13 mouse cellular contexts compared by ENCODE assay signal in the genomic region with DNA sequence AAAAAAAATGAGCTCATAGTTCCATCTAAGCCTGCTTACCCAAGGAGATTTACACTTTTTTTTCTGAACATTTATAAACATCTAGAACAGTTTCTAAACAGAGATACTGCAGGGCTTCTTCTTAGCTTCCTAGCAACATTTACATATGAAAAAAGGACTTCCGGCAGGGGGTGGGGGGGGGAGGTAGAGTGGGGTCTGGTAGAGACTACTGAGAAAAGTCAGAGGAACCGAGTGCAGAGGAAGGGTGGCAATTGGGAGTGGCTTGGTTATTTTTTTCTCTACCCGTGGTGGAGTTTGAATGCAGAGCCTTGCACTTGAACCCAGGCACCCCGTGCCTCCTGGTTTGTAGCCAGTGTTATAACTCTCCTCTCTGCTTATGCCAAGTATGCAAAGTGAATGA. TPM values are rescaled to one million over a fixed set of nuclear protein-coding genes. Genes with fewer than 3 reads are reported as not detected.
DNase-seq lines count a peak whose midpoint lies in the region; ATAC-seq and TF ChIP-seq lines count a peak whose summit lies in the region.
"Had no signal": no experiment of that assay in that cellular context is flagged by ENCODE, and none has a peak within 500 bp of the region (broad histone marks: within the 10 kb centered on the region; RNA-seq: fewer than 3 reads in every experiment).

No protein-coding gene starts in this region.

- H3K9me3 ChIP-seq in intestine, embryonic 16.5 days (ENCODE audit: control insufficient read depth, low read length): no peaks in the 10 kb centered on the region
- no peaks in the 10 kb centered on the region for H3K9me3 ChIP-seq in intestine, postnatal 0 days (ENCODE audit: control insufficient read depth)
- no peaks in the 10 kb centered on the region for H3K9me3 ChIP-seq in hindbrain, embryonic 12.5 days (replicated peaks)
- H3K9me3 ChIP-seq: intestine, embryonic 15.5 days; limb, embryonic 12.5 days; lung, embryonic 15.5 days had no signal

- H3K27me3 ChIP-seq in intestine, embryonic 16.5 days (replicated peaks; ENCODE audit: control insufficient read depth, insufficient read depth, low read length): no peaks in the 10 kb centered on the region
- no peaks in the 10 kb centered on the region for H3K27me3 ChIP-seq in intestine, postnatal 0 days (replicated peaks; ENCODE audit: control insufficient read depth, insufficient read depth, low read length)
- H3K27me3 ChIP-seq in hindbrain, embryonic 12.5 days: no peaks in the 10 kb centered on the region
- H3K27me3 ChIP-seq: intestine, embryonic 15.5 days; limb, embryonic 12.5 days; lung, embryonic 15.5 days had no signal

- peak; percentile 81 for DNase-seq in R1 (ENCODE audit: low read depth, low spot score)
- DNase-seq in thymus, postnatal 25 days: peak; percentile 44
- DNase-seq in urinary bladder, postnatal 25 days (ENCODE audit: low spot score): no peak
- DNase-seq in ovary, postnatal 14 days (ENCODE audit: low spot score): no peak
- DNase-seq: midbrain, embryonic 14.5 days; right cerebral cortex, postnatal 14 days had no signal

- no peak for ATAC-seq in intestine, embryonic 16.5 days
- ATAC-seq in intestine, postnatal 0 days: no peak
- peak; percentile 36; the same call in 1 of the 2 replicates for ATAC-seq in monocyte, adult 5-6 weeks (replicated peaks; ENCODE audit: insufficient number of reproducible peaks, low FRiP score, low TSS enrichment, poor library complexity, severe bottlenecking)
- no peak for ATAC-seq in hindbrain, embryonic 12.5 days (ENCODE audit: low FRiP score)

- no peak overlapping the region for H3K4me3 ChIP-seq in intestine, embryonic 16.5 days (ENCODE audit: low read length)
- H3K4me3 ChIP-seq in intestine, postnatal 0 days (ENCODE audit: low read depth, low read length): no peak overlapping the region
- H3K4me3 ChIP-seq in hindbrain, embryonic 12.5 days: no peak overlapping the region
- H3K4me3 ChIP-seq: intestine, embryonic 15.5 days; limb, embryonic 12.5 days; lung, embryonic 15.5 days had no signal

- H3K4me2 ChIP-seq in intestine, embryonic 16.5 days (ENCODE audit: low read depth, low read length): no peak overlapping the region
- no peak overlapping the region for H3K4me2 ChIP-seq in intestine, postnatal 0 days (replicated peaks; ENCODE audit: low read depth)
- no peak overlapping the region for H3K4me2 ChIP-seq in hindbrain, embryonic 12.5 days (replicated peaks)
- H3K4me2 ChIP-seq: intestine, embryonic 15.5 days; limb, embryonic 12.5 days; lung, embryonic 15.5 days had no signal

- no peaks in the 10 kb centered on the region; the same call in 1 of the 2 replicates for H3K4me1 ChIP-seq in intestine, embryonic 16.5 days (ENCODE audit: control insufficient read depth, insufficient read depth, low read length)
- 0 out of 2 replicates have a peak, but pooled peaks cover 6% of the 10 kb centered on the region for H3K4me1 ChIP-seq in intestine, postnatal 0 days (replicated peaks; ENCODE audit: control insufficient read depth, insufficient read depth, low read length)
- H3K4me1 ChIP-seq in hindbrain, embryonic 12.5 days: peaks cover 3% of the 10 kb centered on the region; the same call in 1 of the 2 replicates
- H3K4me1 ChIP-seq: limb, embryonic 12.5 days had no signal

- H3K36me3 ChIP-seq in intestine, embryonic 16.5 days (ENCODE audit: control insufficient read depth, insufficient read depth, low read length): no peaks in the 10 kb centered on the region
- no peaks in the 10 kb centered on the region for H3K36me3 ChIP-seq in intestine, postnatal 0 days (ENCODE audit: control insufficient read depth, insufficient read depth)
- no peaks in the 10 kb centered on the region for H3K36me3 ChIP-seq in hindbrain, embryonic 12.5 days
- H3K36me3 ChIP-seq: intestine, embryonic 15.5 days; limb, embryonic 12.5 days; lung, embryonic 15.5 days had no signal

- no peak for TF ChIP-seq CTCF in intestine, postnatal 0 days (IDR thresholded peaks at IDR 0.05; ENCODE audit: low read depth)

- H3K27ac ChIP-seq in intestine, embryonic 16.5 days (ENCODE audit: low read length): 0 out of 2 replicates have a peak overlapping the region, but pooled peaks have one; percentile 4
- H3K27ac ChIP-seq in intestine, postnatal 0 days (ENCODE audit: low read depth, low read length): no peak overlapping the region
- no peak overlapping the region for H3K27ac ChIP-seq in hindbrain, embryonic 12.5 days
- H3K27ac ChIP-seq: intestine, embryonic 15.5 days; limb, embryonic 12.5 days; lung, embryonic 15.5 days had no signal

- no peak overlapping the region for H3K9ac ChIP-seq in intestine, embryonic 16.5 days (ENCODE audit: low read depth, low read length)
- no peak overlapping the region for H3K9ac ChIP-seq in intestine, postnatal 0 days (ENCODE audit: low read depth, low read length)
- H3K9ac ChIP-seq in hindbrain, embryonic 12.5 days: no peak overlapping the region
- H3K9ac ChIP-seq: intestine, embryonic 15.5 days; limb, embryonic 12.5 days; lung, embryonic 15.5 days had no signal

- WGBS in intestine, embryonic 16.5 days: 26% methylated on average over 4 of the region's 4 CpGs
- 42% methylated on average over 4 of the region's 4 CpGs for WGBS in intestine, postnatal 0 days
- WGBS in hindbrain, embryonic 12.5 days: 11% methylated on average over 4 of the region's 4 CpGs

RNA-seq across cellular contexts. Expression of gene Slamf9, which starts 19.7 kb away (rescaled TPM):
- 1.6 and 2.3 TPM in 2 replicates for polyA plus RNA-seq in intestine, embryonic 16.5 days (2015; fragmentation: Nextera tagmentation; extraction: Ambion mirVana)
- 1.8 and 2.1 TPM in 2 replicates for polyA plus RNA-seq in intestine, postnatal 0 days (2015; fragmentation: Nextera tagmentation; extraction: Ambion mirVana)
- 17.0 to 25.6 TPM (median 21.4 TPM) in 3 replicates for total RNA-seq in monocyte, adult 5-6 weeks (2017)
- 0.27 and 0.40 TPM in 2 replicates for polyA plus RNA-seq in hindbrain, embryonic 12.5 days (2016; fragmentation: Nextera tagmentation; extraction: Ambion mirVana)
- polyA plus RNA-seq: midbrain, embryonic 14.5 days had no signal

RNA-seq across cellular contexts. Expression of gene Igsf9, which starts 26.2 kb away (rescaled TPM):
- polyA plus RNA-seq in intestine, embryonic 16.5 days (2015; fragmentation: Nextera tagmentation; extraction: Ambion mirVana): 109 and 110 TPM in 2 replicates
- 73.4 and 93.7 TPM in 2 replicates for polyA plus RNA-seq in intestine, postnatal 0 days (2015; fragmentation: Nextera tagmentation; extraction: Ambion mirVana)
- 1.1 to 6.0 TPM (median 1.2 TPM) in 3 replicates for total RNA-seq in monocyte, adult 5-6 weeks (2017)
- polyA plus RNA-seq in hindbrain, embryonic 12.5 days (2016; fragmentation: Nextera tagmentation; extraction: Ambion mirVana): 69.9 and 82.2 TPM in 2 replicates

RNA-seq across cellular contexts. Expression of gene Tagln2, which starts 44.4 kb away (rescaled TPM):
- 469 and 470 TPM in 2 replicates for polyA plus RNA-seq in intestine, embryonic 16.5 days (2015; fragmentation: Nextera tagmentation; extraction: Ambion mirVana)
- polyA plus RNA-seq in intestine, postnatal 0 days (2015; fragmentation: Nextera tagmentation; extraction: Ambion mirVana): 339 and 374 TPM in 2 replicates
- 185 to 298 TPM (median 202 TPM) in 3 replicates for total RNA-seq in monocyte, adult 5-6 weeks (2017)
- polyA plus RNA-seq in hindbrain, embryonic 12.5 days (2016; fragmentation: Nextera tagmentation; extraction: Ambion mirVana): 53.2 and 64.5 TPM in 2 replicates

Comparison
In these comparisons a context has a peak if more than half of its experiments do, and no peak if none do; other contexts are left out.
1. DNase-seq: peak in R1 (single experiment) and thymus, postnatal 25 days (single experiment); none in urinary bladder, postnatal 25 days (single experiment) and ovary, postnatal 14 days (single experiment).